Comparison of ENCODE assay signal across 27 mouse cellular contexts in the genomic region with DNA sequence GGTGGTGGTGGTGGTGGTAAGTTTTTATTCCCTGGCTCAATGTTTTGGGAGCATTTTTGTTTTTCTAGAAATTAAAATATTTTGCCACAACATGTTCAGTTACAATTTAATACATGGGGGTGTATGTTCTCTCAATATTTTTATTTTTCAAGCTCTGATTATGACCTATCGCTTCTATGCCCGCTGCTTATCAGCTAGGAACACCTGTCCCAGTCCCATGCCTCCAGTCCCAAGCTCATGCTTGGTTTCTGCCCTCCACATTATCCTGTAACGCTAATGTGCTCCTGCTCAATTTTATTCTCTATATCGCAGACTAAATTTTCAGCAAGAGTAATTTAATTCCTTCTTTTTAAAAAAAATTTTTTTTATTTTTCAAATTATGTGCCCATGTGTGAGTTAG.
DNase-seq lines count a peak whose midpoint lies in the region; ATAC-seq and TF ChIP-seq lines count a peak whose summit lies in the region.
"Had no signal": no experiment of that assay in that cellular context is flagged by ENCODE, and none has a peak within 500 bp of the region (broad histone marks: within the 10 kb centered on the region; RNA-seq: fewer than 3 reads in every experiment).

No protein-coding gene starts in this region.

- H3K27ac ChIP-seq in bone marrow, adult 2 months (ENCODE audit: control insufficient read depth, insufficient read depth, low read depth, low read length, poor library complexity), result peak overlapping the region; percentile 32; the same call in 1 of the 2 replicates
- H3K27ac ChIP-seq in liver, embryonic 13.5 days, result no peak overlapping the region
- H3K27ac ChIP-seq: embryonic facial prominence, embryonic 10.5 days; embryonic facial prominence, embryonic 15.5 days; hindbrain, embryonic 12.5 days; left cerebral cortex, adult 2 months; limb, embryonic 12.5 days had no signal

- TF ChIP-seq CTCF in bone marrow, adult 2 months (IDR thresholded peaks at IDR 0.05; ENCODE audit: control insufficient read depth, insufficient read depth, low read length), result no peak

- no peak overlapping the region for H3K4me2 ChIP-seq in liver, embryonic 13.5 days
- H3K4me2 ChIP-seq: embryonic facial prominence, embryonic 15.5 days; hindbrain, embryonic 12.5 days; limb, embryonic 12.5 days had no signal

- H3K9ac ChIP-seq in liver, embryonic 13.5 days, result no peak overlapping the region
- H3K9ac ChIP-seq: embryonic facial prominence, embryonic 15.5 days; hindbrain, embryonic 12.5 days; limb, embryonic 12.5 days had no signal

- peaks cover 1% of the 10 kb centered on the region; the same call in 1 of the 2 replicates for H3K4me1 ChIP-seq in bone marrow, adult 2 months (ENCODE audit: control insufficient read depth, insufficient read depth, low read length)
- peaks cover 4% of the 10 kb centered on the region; the same call in 1 of the 2 replicates for H3K4me1 ChIP-seq in liver, embryonic 13.5 days (replicated peaks)
- H3K4me1 ChIP-seq: embryonic facial prominence, embryonic 10.5 days; embryonic facial prominence, embryonic 15.5 days; hindbrain, embryonic 12.5 days; limb, embryonic 12.5 days had no signal

- no peaks in the 10 kb centered on the region for H3K9me3 ChIP-seq in liver, embryonic 13.5 days (replicated peaks)
- H3K9me3 ChIP-seq: embryonic facial prominence, embryonic 10.5 days; embryonic facial prominence, embryonic 15.5 days; hindbrain, embryonic 12.5 days; limb, embryonic 12.5 days had no signal

- no peaks in the 10 kb centered on the region for H3K36me3 ChIP-seq in liver, embryonic 13.5 days
- H3K36me3 ChIP-seq: embryonic facial prominence, embryonic 10.5 days; embryonic facial prominence, embryonic 15.5 days; hindbrain, embryonic 12.5 days; limb, embryonic 12.5 days had no signal

- peak; percentile 81 for ATAC-seq in erythroblast, adult 5-6 weeks (replicated peaks; ENCODE audit: low FRiP score, poor library complexity, severe bottlenecking)
- ATAC-seq in liver, embryonic 13.5 days (ENCODE audit: low read depth), result peak; percentile 84
- peak; percentile 77 for ATAC-seq in megakaryocyte progenitor cell, adult 5-6 weeks (replicated peaks; ENCODE audit: poor library complexity)
- ATAC-seq: activated CD4-positive, CD25-positive, alpha-beta regulatory T cell, adult 4 months; CD4-positive, CD25-positive, alpha-beta regulatory T cell, adult 4 months; forebrain, embryonic 16.5 days; intestine, postnatal 0 days; lung, postnatal 0 days had no signal

- DNase-seq in liver, embryonic 13.5 days, result no peak
- DNase-seq in kidney, postnatal 4 days, result no peak
- DNase-seq in thymus, adult 18-20 months, result no peak
- no peak for DNase-seq in right cerebral cortex, postnatal 14 days
- DNase-seq: adrenal gland, adult 2 months; cerebellum, adult 18-20 months; cerebellum, postnatal 14 days; gastrocnemius, postnatal 14 days; heart, postnatal 36 days; kidney, postnatal 14 days; lung, adult 18-20 months; lung, postnatal 4 days; midbrain, embryonic 14.5 days; thymus, postnatal 25 days had no signal

- H3K27me3 ChIP-seq in liver, embryonic 13.5 days, result no peaks in the 10 kb centered on the region
- H3K27me3 ChIP-seq: embryonic facial prominence, embryonic 15.5 days; hindbrain, embryonic 12.5 days; limb, embryonic 12.5 days had no signal

- TF ChIP-seq POLR2A in bone marrow, adult 2 months (IDR thresholded peaks at IDR 0.05; ENCODE audit: borderline replicate concordance, control insufficient read depth, low read depth, low read length), result no peak

- WGBS in bone marrow, adult 2 months, result 72% methylated on average over 4 of the region's 4 CpGs
- WGBS in liver, embryonic 13.5 days (ENCODE audit: insufficient replicate concordance), result 42% methylated on average over 4 of the region's 4 CpGs

- no peak overlapping the region for H3K4me3 ChIP-seq in bone marrow, adult 2 months (replicated peaks; ENCODE audit: control insufficient read depth, low read depth, low read length)
- H3K4me3 ChIP-seq in liver, embryonic 13.5 days (replicated peaks), result no peak overlapping the region
- H3K4me3 ChIP-seq: embryonic facial prominence, embryonic 10.5 days; embryonic facial prominence, embryonic 15.5 days; hindbrain, embryonic 12.5 days; left cerebral cortex, adult 2 months; limb, embryonic 12.5 days had no signal
